Mouse (Mus musculus): ENCODE results near the gene Rhoh. TPM values are rescaled to one million over a fixed set of nuclear protein-coding genes. Genes with fewer than 3 reads are reported as not detected.

Rhoh gene
- total and polyA plus RNA-seq, 3 experiments, result 12.1 to 22.1 (median 18.9) TPM

- H3K4me3 ChIP-seq (replicated peaks in 1 of 3; ENCODE audit: low read depth in 2 of 3, low read length in 2 of 3, poor library complexity in 1 of 3), result no peak overlapping the region
- peaks cover 98% of the 10 kb centered on the region for H3K79me2 ChIP-seq (replicated peaks; ENCODE audit: control insufficient read depth, extremely low read depth, insufficient read depth, poor library complexity, severe bottlenecking)
- H3K4me1 ChIP-seq (ENCODE audit: control insufficient read depth in 1 of 2, insufficient read depth in 2 of 2), result peaks cover 15 to 77% of the 10 kb centered on the region in 2 experiments
- H3K27me3 ChIP-seq (replicated peaks), result no peaks in the 10 kb centered on the region
- H3K9me3 ChIP-seq (replicated peaks; ENCODE audit: low read length), result no peaks in the 10 kb centered on the region
- no peak overlapping the region for H3K4me2 ChIP-seq (ENCODE audit: insufficient read depth, low read depth, poor library complexity, severe bottlenecking)
- H3K27ac ChIP-seq (ENCODE audit: insufficient read depth, low read depth), result no peak overlapping the region
- in situ Hi-C loops (cut with MboI; ENCODE audit: low pct_ligation_motif_present, low pct_unique_long_range_greater_than_20kb, low sequenced_read_pairs) (no loop called here), dilution Hi-C loops (cut with MboI; ENCODE audit: extremely low pct_ligation_motif_present, extremely low pct_unique_long_range_greater_than_20kb, low sequenced_read_pairs) (no loop called here)
- DNase-seq (ENCODE audit: extremely low read depth), result no peak
- TF ChIP-seq UBTF (IDR thresholded peaks at IDR 0.05; ENCODE audit: low read depth, low read length), result no peak
- no peak for TF ChIP-seq USF1 (IDR thresholded peaks at IDR 0.05; ENCODE audit: low read depth, low read length)
- TF ChIP-seq SMC3 (IDR thresholded peaks at IDR 0.05; ENCODE audit: low read depth, low read length), result no peak
- TF ChIP-seq MYC (IDR thresholded peaks at IDR 0.05; ENCODE audit: low read depth, low read length), result no peak
- TF ChIP-seq JUN (IDR thresholded peaks at IDR 0.05; ENCODE audit: insufficient read depth, low read depth, low read length), result no peak
- no peak for TF ChIP-seq MAX (IDR thresholded peaks at IDR 0.05; ENCODE audit: low read length)
- TF ChIP-seq MEF2A (IDR thresholded peaks at IDR 0.05; ENCODE audit: borderline replicate concordance, low read depth, low read length), result no peak
- peaks cover 8 to 30% of the 10 kb centered on the region in 2 experiments for H3K36me3 ChIP-seq (replicated peaks in 1 of 2; ENCODE audit: control insufficient read depth in 1 of 2, insufficient read depth in 1 of 2, low read length in 1 of 2)
- no peak overlapping the region for H3K9ac ChIP-seq (ENCODE audit: insufficient read depth, low read depth)
These were observed 7.4 kb downstream of the Rhoh start for GRCm38 (mm10) chr5:65868419-65868818.

- peaks cover 15 to 80% of the 10 kb centered on the region in 2 experiments for H3K4me1 ChIP-seq (ENCODE audit: control insufficient read depth in 1 of 2, insufficient read depth in 2 of 2)
- no peaks in the 10 kb centered on the region for H3K9me3 ChIP-seq (replicated peaks; ENCODE audit: low read length)
- DNase-seq (ENCODE audit: extremely low read depth), result no peak
These were observed 8.6 kb downstream of the Rhoh start for GRCm38 (mm10) chr5:65869660-65870059.

GRCm38 (mm10) chr5:65871276-65871875 lies 10.4 kb downstream of the Rhoh start:
- H3K27ac ChIP-seq (ENCODE audit: insufficient read depth, low read depth), result no peak overlapping the region

More at GRCm38 (mm10) chr5:65869660-65870059, 8.6 kb downstream of the Rhoh start:
- Histone ChIP-seq H3K9ac (ENCODE audit: insufficient read depth, low read depth) (no peak overlapping the region), H3K36me3 (replicated peaks in 1 of 2; ENCODE audit: control insufficient read depth in 1 of 2, insufficient read depth in 1 of 2, low read length in 1 of 2) (peaks cover 8 to 30% of the 10 kb centered on the region in 2 experiments), H3K27me3 (replicated peaks) (no peaks in the 10 kb centered on the region), H3K4me3 (replicated peaks in 1 of 3; ENCODE audit: low read depth in 2 of 3, low read length in 2 of 3, poor library complexity in 1 of 3) (no peak overlapping the region), H3K4me2 (ENCODE audit: insufficient read depth, low read depth, poor library complexity, severe bottlenecking) (no peak overlapping the region), H3K79me2 (replicated peaks; ENCODE audit: control insufficient read depth, extremely low read depth, insufficient read depth, poor library complexity, severe bottlenecking) (peaks cover 93% of the 10 kb centered on the region), H3K27ac (ENCODE audit: insufficient read depth, low read depth) (no peak overlapping the region)
- TF ChIP-seq PAX5 (IDR thresholded peaks at IDR 0.05; ENCODE audit: low read length), result no peak
- TF ChIP-seq ZMIZ1 (IDR thresholded peaks at IDR 0.05; ENCODE audit: low read depth, low read length), result no peak
- TF ChIP-seq MEF2A (IDR thresholded peaks at IDR 0.05; ENCODE audit: borderline replicate concordance, low read depth, low read length), result no peak
- TF ChIP-seq ZKSCAN1 (IDR thresholded peaks at IDR 0.05; ENCODE audit: borderline replicate concordance, low read depth, low read length), result no peak
- TF ChIP-seq GABPA (IDR thresholded peaks at IDR 0.05; ENCODE audit: insufficient replicate concordance, low read depth, low read length), result no peak
- TF ChIP-seq MAZ (IDR thresholded peaks at IDR 0.05; ENCODE audit: low read depth, low read length), result no peak
- no peak for TF ChIP-seq TBP (conservative IDR thresholded peaks at IDR 0.05; ENCODE audit: low read depth, low read length)
- TF ChIP-seq USF1 (IDR thresholded peaks at IDR 0.05; ENCODE audit: low read depth, low read length), result no peak
- no peak for TF ChIP-seq NRF1 (IDR thresholded peaks at IDR 0.05; ENCODE audit: low read depth, low read length)
- TF ChIP-seq ETS1 (conservative IDR thresholded peaks at IDR 0.05; ENCODE audit: low read depth, low read length), result no peak
- TF ChIP-seq SIN3A (IDR thresholded peaks at IDR 0.05; ENCODE audit: low read length), result no peak
- no peak for TF ChIP-seq UBTF (IDR thresholded peaks at IDR 0.05; ENCODE audit: low read depth, low read length)
- TF ChIP-seq MAX (IDR thresholded peaks at IDR 0.05; ENCODE audit: low read length), result no peak
- no peak for TF ChIP-seq E2F4 (IDR thresholded peaks at IDR 0.05; ENCODE audit: insufficient replicate concordance, low read depth, low read length)
- dilution Hi-C loops (cut with MboI; ENCODE audit: extremely low pct_ligation_motif_present, extremely low pct_unique_long_range_greater_than_20kb, low sequenced_read_pairs), result no loop called here
- in situ Hi-C loops (cut with MboI; ENCODE audit: low pct_ligation_motif_present, low pct_unique_long_range_greater_than_20kb, low sequenced_read_pairs), result no loop called here

More at GRCm38 (mm10) chr5:65871276-65871875, 10.4 kb downstream of the Rhoh start:
- no peaks in the 10 kb centered on the region for H3K27me3 ChIP-seq (replicated peaks)
- peaks cover 10 to 42% of the 10 kb centered on the region in 2 experiments for H3K36me3 ChIP-seq (replicated peaks in 1 of 2; ENCODE audit: control insufficient read depth in 1 of 2, insufficient read depth in 1 of 2, low read length in 1 of 2)
- DNase-seq (ENCODE audit: extremely low read depth), result no peak
- no peak overlapping the region for H3K4me2 ChIP-seq (ENCODE audit: insufficient read depth, low read depth, poor library complexity, severe bottlenecking)
- H3K9ac ChIP-seq (ENCODE audit: insufficient read depth, low read depth), result no peak overlapping the region
- no peaks in the 10 kb centered on the region for H3K9me3 ChIP-seq (replicated peaks; ENCODE audit: low read length)
- TF ChIP-seq MEF2A (IDR thresholded peaks at IDR 0.05; ENCODE audit: borderline replicate concordance, low read depth, low read length) (no peak), USF1 (IDR thresholded peaks at IDR 0.05; ENCODE audit: low read depth, low read length) (peak; percentile 6), ETS1 (conservative IDR thresholded peaks at IDR 0.05; ENCODE audit: low read depth, low read length) (0 out of 2 replicates have a peak, but pooled peaks have one; percentile 15), EP300 (IDR thresholded peaks at IDR 0.05; ENCODE audit: low read length) (no peak), SIN3A (IDR thresholded peaks at IDR 0.05; ENCODE audit: low read length) (no peak), ELF1 (IDR thresholded peaks at IDR 0.05; ENCODE audit: low read depth, low read length) (no peak), CHD1 (IDR thresholded peaks at IDR 0.05; ENCODE audit: low read depth, low read length) (no peak), USF2 (conservative IDR thresholded peaks at IDR 0.05; ENCODE audit: low read depth, low read length) (no peak)
- dilution Hi-C loops (cut with MboI; ENCODE audit: extremely low pct_ligation_motif_present, extremely low pct_unique_long_range_greater_than_20kb, low sequenced_read_pairs) (no loop called here), in situ Hi-C loops (cut with MboI; ENCODE audit: low pct_ligation_motif_present, low pct_unique_long_range_greater_than_20kb, low sequenced_read_pairs) (no loop called here)
- peaks cover 22 to 76% of the 10 kb centered on the region in 2 experiments for H3K4me1 ChIP-seq (ENCODE audit: control insufficient read depth in 1 of 2, insufficient read depth in 2 of 2)
- no peak overlapping the region for H3K4me3 ChIP-seq (replicated peaks in 1 of 3; ENCODE audit: low read depth in 2 of 3, low read length in 2 of 3, poor library complexity in 1 of 3)
- H3K79me2 ChIP-seq (replicated peaks; ENCODE audit: control insufficient read depth, extremely low read depth, insufficient read depth, poor library complexity, severe bottlenecking), result peaks cover 93% of the 10 kb centered on the region

All from CH12.LX (cell line).